Mouse (Mus musculus): Measurements from ENCODE around the gene Lgr4. TPM values are rescaled to one million over a fixed set of nuclear protein-coding genes. Genes with fewer than 3 reads are reported as not detected.

Gene Lgr4
- total and polyA plus RNA-seq, 3 experiments = 4.3 to 4.5 TPM; not detected in 1

DNA sequence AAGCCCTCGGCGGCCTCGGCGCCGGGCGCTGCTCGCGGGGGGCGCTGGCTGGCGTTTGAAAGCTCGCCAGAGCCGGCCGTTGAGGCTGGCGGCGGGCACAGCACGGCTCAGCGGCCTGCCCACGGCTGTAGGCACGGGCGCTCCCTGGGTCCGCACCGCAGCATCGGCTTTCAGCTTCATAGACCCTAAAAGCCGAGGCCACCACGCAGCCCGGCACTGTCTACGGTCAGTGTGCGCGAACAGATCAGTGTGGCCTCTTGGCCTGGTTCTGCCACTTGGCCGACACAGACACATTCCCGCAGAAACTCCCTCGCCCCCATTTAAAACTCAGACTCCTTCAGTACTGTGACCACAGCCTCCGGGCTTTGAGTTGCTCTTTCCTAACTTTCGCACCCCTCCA lies 26.4 kb upstream of the Lgr4 start:
- Histone ChIP-seq H3K79me2 (ENCODE audit: control insufficient read depth, insufficient read depth, low read length, poor library complexity) (peaks cover 25% of the 10 kb centered on the region), H3K27ac (ENCODE audit: control insufficient read depth, low read depth, low read length) (peak overlapping the region; percentile 10; the same call in 1 of the 2 replicates), H3K9ac (ENCODE audit: control insufficient read depth, low read depth, low read length, poor library complexity, severe bottlenecking) (peak overlapping the region; percentile 94), H3K4me1 (ENCODE audit: control insufficient read depth in 1 of 2, insufficient read depth in 2 of 2, low read length in 2 of 2) (peaks cover 5 to 7% of the 10 kb centered on the region in 2 experiments; a peak in 3 of 4 replicates), H3K27me3 (ENCODE audit: control insufficient read depth in 1 of 2, insufficient read depth in 2 of 2, low read length in 2 of 2) (no peaks in the 10 kb centered on the region), H3K36me3 (ENCODE audit: control insufficient read depth in 1 of 2, insufficient read depth in 2 of 2, low read length in 2 of 2) (peaks cover 4 to 18% of the 10 kb centered on the region in 2 experiments; a peak in 3 of 4 replicates), H3K9me3 (replicated peaks; ENCODE audit: insufficient read depth, low read length) (no peaks in the 10 kb centered on the region), H3K4me3 (ENCODE audit: control insufficient read depth in 1 of 2, insufficient read depth in 1 of 2, low read depth in 2 of 2, low read length in 2 of 2) (peak overlapping the region; percentile 88 to 100)
- no peak for DNase-seq (ENCODE audit: low read depth, low spot score)
- TF ChIP-seq E2F4 (IDR thresholded peaks at IDR 0.05; ENCODE audit: borderline replicate concordance, low read depth, low read length) (no peak), SMC3 (IDR thresholded peaks at IDR 0.05; ENCODE audit: low read depth, low read length) (no peak), MXI1 (IDR thresholded peaks at IDR 0.05; ENCODE audit: low read depth, low read length) (no peak), ZC3H11A (IDR thresholded peaks at IDR 0.05; ENCODE audit: low read depth, low read length) (no peak), ZNF384 (IDR thresholded peaks at IDR 0.05; ENCODE audit: low read depth, low read length) (no peak), POLR2AphosphoS2 (IDR thresholded peaks at IDR 0.05; ENCODE audit: low read length) (no peak), KAT2A (conservative IDR thresholded peaks at IDR 0.05; ENCODE audit: low read depth, low read length) (no peak), ELF1 (IDR thresholded peaks at IDR 0.05; ENCODE audit: low read depth, low read length) (no peak), USF2 (IDR thresholded peaks at IDR 0.05; ENCODE audit: borderline replicate concordance in 1 of 2, insufficient read depth in 1 of 2, low read depth in 1 of 2, low read length in 2 of 2) (no peak), ZKSCAN1 (IDR thresholded peaks at IDR 0.05; ENCODE audit: low read depth, low read length) (no peak), HCFC1 (IDR thresholded peaks at IDR 0.05; ENCODE audit: low read depth, low read length) (no peak), BHLHE40 (IDR thresholded peaks at IDR 0.05; ENCODE audit: borderline replicate concordance, low read depth, low read length) (no peak), POLR2A (IDR thresholded peaks at IDR 0.05; ENCODE audit: control insufficient read depth in 1 of 2, insufficient read depth in 1 of 2, low read depth in 1 of 2, low read length in 2 of 2, poor library complexity in 1 of 2) (no peak), NELFE (IDR thresholded peaks at IDR 0.05; ENCODE audit: low read depth, low read length) (no peak), MYC (IDR thresholded peaks at IDR 0.05; ENCODE audit: low read depth, low read length) (no peak), USF1 (IDR thresholded peaks at IDR 0.05; ENCODE audit: low read depth, low read length) (no peak)

DNA sequence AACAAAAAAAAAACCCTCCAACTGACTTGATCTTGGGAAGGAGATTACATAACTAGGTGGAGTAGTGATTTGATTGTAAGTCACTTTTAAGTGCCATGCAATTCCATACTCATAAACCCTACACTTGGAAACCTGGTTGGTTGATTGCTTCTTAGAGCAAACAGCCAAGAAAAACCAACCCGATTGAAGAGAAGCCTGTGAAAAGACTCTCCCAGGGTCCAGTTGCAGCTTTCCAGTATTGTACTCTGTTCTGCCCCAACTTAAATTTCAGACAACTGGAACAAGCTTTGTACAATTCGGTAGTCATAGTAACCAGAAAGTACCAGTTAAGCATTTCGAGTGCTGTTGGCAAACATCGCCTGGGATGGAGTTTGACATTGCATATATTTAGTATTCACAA lies 26.0 kb upstream of the Lgr4 start:
- H3K36me3 ChIP-seq (ENCODE audit: control insufficient read depth in 1 of 2, insufficient read depth in 2 of 2, low read length in 2 of 2) = peaks cover 6 to 18% of the 10 kb centered on the region in 2 experiments; a peak in 3 of 4 replicates
- H3K9me3 ChIP-seq (replicated peaks; ENCODE audit: insufficient read depth, low read length) = no peaks in the 10 kb centered on the region
- H3K9ac ChIP-seq (ENCODE audit: control insufficient read depth, low read depth, low read length, poor library complexity, severe bottlenecking) = peak overlapping the region; percentile 94
- peaks cover 25% of the 10 kb centered on the region for H3K79me2 ChIP-seq (ENCODE audit: control insufficient read depth, insufficient read depth, low read length, poor library complexity)
- no peaks in the 10 kb centered on the region for H3K27me3 ChIP-seq (ENCODE audit: control insufficient read depth in 1 of 2, insufficient read depth in 2 of 2, low read length in 2 of 2)
- peak; percentile 39 for DNase-seq (ENCODE audit: low read depth, low spot score)
- H3K4me1 ChIP-seq (ENCODE audit: control insufficient read depth in 1 of 2, insufficient read depth in 2 of 2, low read length in 2 of 2) = peaks cover 5 to 7% of the 10 kb centered on the region in 2 experiments; a peak in 3 of 4 replicates
- no peak overlapping the region for H3K27ac ChIP-seq (ENCODE audit: control insufficient read depth, low read depth, low read length)
- TF ChIP-seq TAL1 (IDR thresholded peaks at IDR 0.05; ENCODE audit: low read length) (no peak), RAD21 (IDR thresholded peaks at IDR 0.05; ENCODE audit: low read depth, low read length) (no peak), E2F4 (IDR thresholded peaks at IDR 0.05; ENCODE audit: borderline replicate concordance, low read depth, low read length) (no peak), MEF2A (IDR thresholded peaks at IDR 0.05; ENCODE audit: extremely low read depth, insufficient replicate concordance, low read depth, low read length, poor library complexity, severe bottlenecking) (no peak), CTCF (IDR thresholded peaks at IDR 0.05 in 2 of 3, conservative IDR thresholded peaks at IDR 0.05 in 1 of 3; ENCODE audit: control insufficient read depth in 1 of 3, insufficient read depth in 1 of 3, low read depth in 2 of 3, low read length in 3 of 3, poor library complexity in 1 of 3, severe bottlenecking in 1 of 3) (no peak), MYB (IDR thresholded peaks at IDR 0.05; ENCODE audit: low read depth, low read length) (no peak)
- H3K4me3 ChIP-seq (ENCODE audit: control insufficient read depth in 1 of 2, insufficient read depth in 1 of 2, low read depth in 2 of 2, low read length in 2 of 2) = peak overlapping the region; percentile 88 to 100

Data from MEL (cell line).